Mouse (Mus musculus) retina, adult 2 months (tissue): Measurements from ENCODE around the gene Fam216a.
A peak's percentile ranks its signal among the peaks of the same experiment; 100 is the strongest.
"Not testable (repeated sequence)": the region's sequence is repeated elsewhere in the genome, so short reads cannot be mapped to it uniquely, and the experiment has no call there.

Experiments used
- DNase-seq: peaks from one replicate; pipeline ENCODE4 v3.0.0-alpha.2; 2012; ENCODE audit warnings: low read depth, low spot score

Gene Fam216a

GRCm38 (mm10) chr5:122324608-122325431, 47.3 kb downstream of the Fam216a start:
- no peak for DNase-seq

- DNase-seq = no peak
These were observed 48.6 kb downstream of the Fam216a start for GRCm38 (mm10) chr5:122323523-122323922.

- no peak for DNase-seq
These were observed 51.9 kb downstream of the Fam216a start for GRCm38 (mm10) chr5:122320205-122320781.

GRCm38 (mm10) chr5:122319474-122320204, 52.5 kb downstream of the Fam216a start:
- DNase-seq = no peak

- not testable (repeated sequence) for DNase-seq
These were observed 53.2 kb downstream of the Fam216a start for GRCm38 (mm10) chr5:122318976-122319375.

GRCm38 (mm10) chr5:122318100-122318499, 54.1 kb downstream of the Fam216a start:
- no peak for DNase-seq

- no peak for DNase-seq
These were observed 54.7 kb downstream of the Fam216a start for GRCm38 (mm10) chr5:122317329-122318045.

GRCm38 (mm10) chr5:122314966-122315667, 57.0 kb downstream of the Fam216a start:
- peak; percentile 50 for DNase-seq
